Mouse (Mus musculus): ENCODE data around the gene Wwox.

Gene Wwox

DNA sequence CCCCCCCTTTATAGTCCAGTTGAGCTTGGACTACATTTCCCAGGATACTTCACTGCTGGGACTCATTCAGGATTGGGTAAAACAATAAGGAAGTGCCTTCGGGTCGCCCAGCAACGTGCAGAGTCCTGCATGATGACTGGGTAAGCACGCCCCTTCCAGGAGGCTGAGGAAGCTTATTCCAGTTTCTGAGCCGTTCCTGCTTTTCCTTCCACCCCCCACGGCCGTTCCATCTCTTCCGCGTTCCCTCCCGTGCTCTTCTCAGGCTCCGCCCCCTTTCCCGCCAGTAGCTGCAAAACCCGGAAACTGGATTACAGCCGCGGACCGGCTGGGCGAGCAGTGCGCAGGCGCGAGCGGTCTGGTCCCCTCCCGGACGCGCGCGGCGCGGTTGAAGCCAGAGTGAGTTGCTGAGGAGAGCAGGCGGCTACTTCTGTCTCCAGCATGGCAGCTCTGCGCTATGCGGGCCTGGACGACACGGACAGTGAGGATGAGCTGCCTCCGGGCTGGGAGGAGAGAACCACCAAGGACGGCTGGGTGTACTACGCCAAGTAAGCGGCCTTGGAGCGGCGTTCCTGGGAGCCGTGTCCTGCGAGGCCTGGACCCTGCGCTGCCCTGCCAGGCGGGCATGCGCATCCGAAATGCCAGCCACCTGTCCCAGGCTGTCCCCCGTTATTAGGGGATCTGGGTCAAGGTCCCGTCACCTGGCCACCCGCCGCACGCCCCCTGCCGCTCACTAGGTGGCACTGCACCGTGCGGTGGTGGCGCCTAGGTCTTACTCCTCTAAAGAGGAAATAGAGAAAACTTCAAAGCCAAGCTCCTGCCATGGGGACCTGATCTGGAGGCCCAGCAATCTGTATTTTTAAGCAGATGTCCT is at the start of gene Wwox:
Wwox (plus strand) TSS at position 322 of the 871 bp plus-strand sequence.
- peak; percentile 99 to 100 for DNase-seq

DNA sequence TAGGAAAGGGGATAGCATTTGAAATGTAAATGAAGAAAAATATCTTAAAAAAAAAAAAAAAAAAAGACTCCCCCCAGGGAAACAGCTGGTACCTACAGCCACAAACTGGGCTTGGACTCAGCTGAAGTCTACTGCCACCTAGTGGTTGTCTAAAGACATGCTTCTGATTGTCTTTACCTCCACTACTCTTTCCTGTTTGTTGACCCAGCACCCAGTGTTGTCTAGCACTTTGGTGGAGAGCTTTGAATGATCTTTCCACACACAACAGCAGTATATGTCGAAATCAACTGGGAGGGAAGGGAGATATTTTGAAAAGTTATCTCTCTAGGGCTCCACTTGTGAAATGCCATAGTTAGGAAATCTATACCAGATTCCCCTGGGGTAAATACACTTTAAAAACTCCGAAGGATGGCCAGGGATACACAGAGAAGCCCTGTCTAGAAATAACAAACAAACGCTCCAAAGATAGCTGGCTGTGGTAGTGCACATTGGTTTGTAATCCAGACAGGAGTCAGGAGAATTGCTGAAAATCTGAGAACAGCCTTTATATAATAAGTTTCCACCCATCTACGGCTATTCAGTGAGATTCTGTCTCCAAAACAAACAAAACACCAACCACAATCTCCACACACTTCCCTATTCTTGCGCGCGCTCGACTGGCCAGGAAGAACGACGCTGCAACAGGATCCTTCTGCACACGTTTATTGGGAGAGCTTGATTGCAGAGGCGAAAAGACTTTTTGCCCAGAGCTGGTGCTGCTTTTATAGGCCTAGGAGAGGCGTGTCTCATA is 48.8 kb upstream of the Wwox start:
- no peak for DNase-seq

DNA sequence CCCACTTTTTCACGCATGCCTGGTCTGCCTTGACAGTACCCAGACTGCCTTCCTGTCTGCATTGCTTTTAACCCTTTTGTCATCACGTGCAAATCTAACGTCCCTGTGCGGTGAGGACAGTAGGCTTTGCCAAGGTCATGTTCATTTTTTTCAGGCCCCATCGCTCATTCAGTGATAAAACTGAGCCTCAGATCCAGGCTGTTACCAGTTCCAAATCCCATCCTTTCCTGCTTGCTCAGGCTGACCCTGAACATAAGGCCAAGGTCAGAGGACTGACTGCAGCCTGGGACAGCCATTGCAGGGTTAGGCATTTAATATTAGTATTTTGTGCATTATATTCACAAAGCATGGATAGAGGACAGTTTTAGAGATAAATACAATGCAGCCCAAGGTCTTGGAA is 41.1 kb upstream of the Wwox start:
- DNase-seq, result no peak

DNA sequence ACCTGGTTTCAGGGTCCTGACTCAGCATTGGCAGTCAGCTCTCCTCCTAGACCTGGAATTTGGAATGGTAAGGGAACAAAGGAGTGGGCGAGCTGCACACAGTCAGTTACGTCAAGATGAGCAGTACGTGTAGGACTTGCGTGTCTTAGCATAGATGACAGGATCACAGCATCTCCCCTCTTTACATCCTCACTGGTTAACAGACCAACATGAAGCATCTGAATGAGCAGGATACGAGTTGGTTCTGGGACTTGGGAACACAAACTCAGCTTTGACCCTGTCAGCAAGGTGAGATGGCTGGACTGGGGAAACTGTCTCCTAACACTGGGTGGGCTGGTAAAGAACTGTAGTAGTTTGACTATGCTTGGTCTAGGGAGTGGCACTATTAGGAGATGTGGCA is 40.2 kb upstream of the Wwox start:
- DNase-seq, result no peak

DNA sequence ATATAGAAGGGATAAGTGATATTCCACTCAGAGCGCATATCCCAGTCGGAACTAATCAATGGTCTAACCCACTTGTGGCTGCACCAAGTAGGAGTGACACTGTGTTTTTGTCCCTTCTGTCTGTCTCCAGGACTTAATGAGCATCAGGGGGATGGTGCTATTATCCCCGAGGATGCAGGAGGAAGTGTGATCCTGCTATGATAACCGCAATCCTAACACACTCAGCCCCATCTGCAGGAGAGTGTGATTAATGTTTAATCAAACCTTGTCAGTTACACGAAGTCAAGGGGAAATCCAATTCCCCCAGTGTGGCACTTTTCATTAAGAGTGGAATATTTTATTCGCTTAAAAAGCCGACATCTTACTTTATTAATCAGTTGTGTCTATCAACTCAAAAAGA is 37.8 kb upstream of the Wwox start:
- no peak for DNase-seq

DNA sequence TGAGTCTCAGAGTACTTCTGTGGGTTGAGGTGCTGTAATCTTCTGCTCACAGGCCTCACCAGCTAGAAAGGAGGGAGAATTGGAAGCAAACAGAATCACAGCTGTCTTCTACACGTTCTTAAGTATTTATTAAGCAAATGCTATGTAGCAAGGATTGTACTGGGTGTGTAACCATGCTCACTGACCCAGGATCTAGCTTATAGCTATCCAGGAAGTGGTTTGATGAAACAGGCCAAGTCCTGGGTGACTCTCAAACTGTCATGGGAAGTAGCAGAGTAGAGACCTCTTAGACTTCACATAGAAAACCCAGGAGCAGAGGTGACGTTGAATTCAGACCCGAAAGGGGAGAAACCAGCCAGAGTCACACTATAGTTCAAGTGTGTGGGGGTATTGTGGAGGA is 28.0 kb upstream of the Wwox start:
- no peak for DNase-seq

DNA sequence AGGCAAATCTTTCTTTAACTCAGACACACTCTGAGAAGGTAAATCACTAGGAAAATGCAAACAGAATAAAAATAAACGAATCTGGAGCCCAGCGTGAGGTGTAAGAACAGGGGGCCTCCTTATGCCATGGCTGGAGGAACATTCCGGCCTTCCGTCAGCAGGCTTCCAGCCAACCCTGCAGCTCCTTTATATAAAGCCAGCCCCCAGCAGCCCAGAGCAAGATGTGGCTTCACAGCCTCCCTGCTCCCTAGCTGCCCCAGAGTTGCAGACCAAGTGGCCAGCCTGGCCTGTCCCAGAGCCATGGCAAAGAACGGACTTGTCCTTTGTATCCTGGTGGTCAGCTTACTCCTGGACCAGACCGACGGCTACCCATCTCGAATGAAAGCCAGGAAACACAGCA is 21.7 kb upstream of the Wwox start, which contains the start of gene Clec3a:
Clec3a (plus strand) TSS at position 301 of the 400 bp plus-strand sequence.
- no peak for DNase-seq

DNA sequence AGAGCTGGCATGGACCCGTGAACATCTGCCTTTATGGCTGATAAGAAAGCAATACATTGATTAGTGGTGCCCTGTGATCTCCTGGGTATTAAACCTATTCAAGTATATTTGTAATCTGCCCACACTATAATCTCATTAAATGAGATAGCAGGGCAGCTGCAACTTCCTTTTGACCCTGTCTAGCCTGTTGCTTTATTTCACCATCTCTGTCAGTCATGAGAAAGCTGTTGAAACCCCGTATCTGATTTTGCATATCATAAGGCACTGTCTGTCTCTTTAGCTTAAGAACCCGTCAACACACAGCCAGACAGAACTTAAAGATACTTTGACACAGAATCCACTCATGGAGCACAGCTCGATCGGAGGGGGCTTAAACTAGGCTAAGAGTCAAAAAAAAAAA is 21.0 kb upstream of the Wwox start:
- DNase-seq, result no peak

DNA sequence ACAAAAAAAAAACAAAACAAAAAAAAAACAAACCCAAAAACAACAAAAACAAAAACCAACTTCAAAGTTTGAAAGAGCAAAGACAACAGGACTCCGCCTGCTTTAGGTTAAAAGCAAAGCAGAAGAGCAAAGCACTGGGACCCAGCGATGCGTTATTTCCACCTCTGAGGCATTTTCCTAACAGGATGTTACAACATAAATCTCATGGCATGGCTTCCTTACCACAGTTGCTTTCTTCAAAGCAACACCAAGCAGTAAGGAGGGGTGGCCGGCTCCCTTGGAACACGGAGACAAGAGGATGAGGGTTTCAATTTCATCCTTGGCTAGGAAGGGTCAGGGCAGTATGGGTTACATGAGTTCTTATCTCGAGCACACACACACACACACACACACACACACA is 20.6 kb upstream of the Wwox start:
- DNase-seq, result no peak

DNA sequence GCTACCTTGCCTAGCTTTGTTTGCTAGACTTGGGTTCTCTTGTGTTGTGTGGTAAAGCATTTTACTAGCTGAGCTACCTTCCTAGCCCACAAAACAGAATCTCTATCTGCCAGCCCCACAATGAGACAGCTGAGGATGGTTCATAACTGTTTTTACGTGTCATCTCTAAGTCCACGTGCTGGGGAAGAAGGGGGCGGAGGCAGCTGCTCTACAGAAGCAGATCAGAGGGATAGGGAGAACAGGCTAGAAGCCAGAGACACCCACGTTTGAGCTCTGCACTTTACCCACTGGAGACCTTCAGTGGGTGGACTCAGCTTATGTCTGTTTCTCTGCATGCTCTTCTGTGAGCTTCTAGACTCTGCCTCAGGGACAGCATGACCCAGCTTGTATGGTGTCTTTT is 17.9 kb upstream of the Wwox start:
- no peak for DNase-seq

DNA sequence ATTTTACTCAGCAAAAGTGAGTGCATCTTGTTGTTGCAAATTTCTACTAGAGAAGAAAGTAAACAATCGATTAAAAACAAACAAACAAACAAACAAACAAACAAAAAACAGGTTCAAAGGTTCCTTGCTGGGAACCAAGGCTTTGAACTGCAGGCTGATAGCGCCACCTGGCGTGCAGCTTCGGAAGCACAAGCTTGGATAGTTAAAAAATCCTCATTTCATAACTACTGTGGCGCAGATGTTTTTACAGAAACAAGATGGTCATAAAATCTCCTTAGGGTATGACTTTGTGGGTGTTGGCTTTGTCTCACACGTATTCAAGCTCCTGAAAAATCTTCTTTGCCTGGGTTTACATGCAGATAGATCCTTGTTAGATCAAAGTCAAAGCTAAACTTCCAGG is 1.2 kb upstream of the Wwox start:
- peak in 1 of 2 experiments; percentile 47 for DNase-seq

DNA sequence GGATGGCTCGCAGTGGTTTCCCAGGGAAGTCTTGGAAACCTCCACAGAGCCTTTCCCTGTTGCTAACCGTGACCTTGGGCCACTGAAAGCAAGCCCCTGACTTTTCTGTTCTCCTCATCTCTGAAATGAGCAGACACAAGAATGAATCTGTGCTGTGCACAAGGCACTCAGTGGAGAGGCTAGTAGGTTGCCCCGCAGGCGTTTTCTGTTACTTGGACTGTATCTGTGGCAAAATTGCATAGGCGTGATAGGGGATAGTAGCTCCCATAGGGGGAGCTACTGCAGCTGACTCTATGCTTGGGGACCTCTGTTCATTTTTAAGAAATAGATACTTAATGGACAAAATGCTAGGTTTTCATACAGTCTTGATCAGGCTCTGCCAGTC is 742 bp downstream of the Wwox start:
- no peak for DNase-seq

DNA sequence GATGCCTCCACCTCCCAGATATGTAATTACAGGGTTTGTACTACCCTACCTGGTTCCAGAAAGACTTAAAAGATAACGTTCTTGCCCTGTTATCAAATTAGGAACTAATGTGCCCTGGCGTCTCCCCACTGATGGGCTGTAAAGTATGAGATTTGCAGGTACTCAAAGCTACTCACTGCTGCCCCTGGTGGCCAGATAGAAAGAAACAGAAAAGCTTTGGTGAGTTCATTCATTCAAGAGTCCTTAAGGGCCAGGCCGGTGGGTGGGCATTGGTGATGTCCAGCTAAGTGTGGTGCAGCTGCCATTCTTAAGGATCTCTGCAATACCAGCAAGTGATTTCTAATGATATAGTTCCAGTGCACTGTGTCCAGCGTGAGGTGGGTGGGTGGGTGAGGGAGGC is 2.2 kb downstream of the Wwox start:
- DNase-seq, result peak in 1 of 2 experiments; percentile 50

DNA sequence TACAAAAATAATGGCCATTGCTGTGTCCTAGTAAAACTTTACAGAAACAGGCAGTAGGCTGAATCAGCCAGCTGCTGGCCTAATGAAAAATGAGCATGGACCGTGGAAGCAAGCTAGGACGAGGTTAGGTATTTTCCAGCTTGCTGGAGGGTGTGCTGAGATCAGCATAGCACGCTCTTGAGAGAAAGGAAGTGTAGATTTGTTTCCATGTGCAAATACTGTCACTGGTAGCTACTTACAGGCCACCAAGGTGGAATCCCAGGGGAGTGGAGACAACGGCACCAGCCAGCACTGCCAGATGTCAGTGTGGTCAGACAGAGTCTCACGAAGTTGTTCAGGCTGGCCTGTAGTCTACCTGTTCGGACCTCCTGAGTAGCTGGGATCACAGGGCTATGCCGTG is 7.4 kb downstream of the Wwox start:
- DNase-seq, result no peak

DNA sequence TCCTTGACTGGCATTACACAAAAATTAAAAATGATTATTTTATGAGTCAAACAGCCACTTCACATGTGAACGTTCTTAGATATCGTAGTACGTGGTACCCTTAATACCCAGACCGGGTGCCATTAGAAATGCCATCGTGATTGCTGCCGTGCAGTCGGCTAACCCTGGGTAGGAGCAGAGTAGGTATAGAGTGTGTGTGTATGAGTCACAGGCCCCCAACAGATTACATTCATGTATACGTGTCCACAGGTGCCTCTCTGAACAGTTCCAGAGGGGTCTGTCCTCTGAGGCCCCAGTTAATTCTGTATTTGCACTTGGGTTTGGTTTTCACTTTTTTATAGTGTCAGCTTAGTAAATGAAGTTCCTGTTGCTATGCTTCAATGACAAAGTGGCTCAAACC is 12.8 kb downstream of the Wwox start:
- no peak for DNase-seq

DNA sequence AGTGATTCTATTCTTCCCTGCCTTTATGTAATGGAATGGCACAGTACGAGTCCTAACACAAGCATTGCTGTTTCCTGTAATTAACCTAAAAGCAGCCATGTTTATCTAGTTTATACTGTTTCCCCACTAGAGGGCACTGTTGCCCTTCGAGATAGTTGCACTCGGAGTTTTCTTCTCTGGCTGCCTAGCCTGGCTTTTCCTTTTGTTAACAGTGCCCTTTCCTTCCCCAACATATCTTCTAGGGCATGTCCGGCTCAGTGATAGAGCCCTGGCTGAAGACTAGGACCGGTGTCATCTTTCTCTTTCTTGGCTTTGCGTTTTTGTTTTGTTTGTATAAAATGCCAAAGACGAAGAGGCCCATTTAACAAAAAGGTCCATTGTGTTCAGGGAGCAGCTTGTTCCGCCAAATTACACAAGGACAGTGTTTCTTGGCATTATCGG is 13.3 kb downstream of the Wwox start:
- peak in 1 of 2 experiments; percentile 38 for DNase-seq

DNA sequence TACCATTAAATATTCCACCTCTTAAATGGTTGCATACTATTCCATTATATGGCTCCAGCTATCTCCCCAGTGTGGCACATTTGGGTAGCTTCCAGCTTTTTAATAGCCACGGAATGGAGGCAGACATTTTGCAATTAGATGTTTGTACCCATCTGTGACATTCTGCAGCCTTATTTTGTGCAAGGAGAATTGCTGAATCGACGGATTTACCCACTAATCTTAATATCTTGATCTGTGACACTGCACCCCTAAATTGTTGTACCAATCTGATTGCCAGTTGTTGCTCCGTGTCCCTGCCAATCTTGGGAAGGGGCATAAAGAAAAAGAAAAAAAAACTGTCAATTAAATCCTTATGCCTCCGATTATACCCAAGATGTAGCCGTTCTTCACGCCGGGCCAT is 15.8 kb downstream of the Wwox start:
- no peak for DNase-seq

DNA sequence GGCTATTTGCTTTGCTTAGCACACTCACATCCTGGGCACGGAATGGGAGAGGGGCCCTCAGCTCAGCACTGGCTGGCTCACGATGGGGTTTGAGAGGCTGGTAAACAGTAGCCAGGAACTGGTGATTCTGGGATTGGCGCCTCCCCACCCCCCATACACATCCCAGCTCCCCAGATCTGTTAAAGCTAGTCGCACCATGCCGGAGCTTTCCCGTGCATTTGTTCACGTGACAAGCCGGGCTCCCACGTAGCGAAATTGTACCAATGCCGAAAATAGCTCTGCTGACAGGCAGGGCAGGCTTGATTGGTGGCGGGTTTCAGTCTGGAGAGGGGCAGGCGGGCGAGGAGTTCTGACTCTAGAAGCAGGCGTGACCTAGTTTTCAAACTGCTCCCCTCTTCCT is 16.5 kb downstream of the Wwox start:
- DNase-seq, result no peak

DNA sequence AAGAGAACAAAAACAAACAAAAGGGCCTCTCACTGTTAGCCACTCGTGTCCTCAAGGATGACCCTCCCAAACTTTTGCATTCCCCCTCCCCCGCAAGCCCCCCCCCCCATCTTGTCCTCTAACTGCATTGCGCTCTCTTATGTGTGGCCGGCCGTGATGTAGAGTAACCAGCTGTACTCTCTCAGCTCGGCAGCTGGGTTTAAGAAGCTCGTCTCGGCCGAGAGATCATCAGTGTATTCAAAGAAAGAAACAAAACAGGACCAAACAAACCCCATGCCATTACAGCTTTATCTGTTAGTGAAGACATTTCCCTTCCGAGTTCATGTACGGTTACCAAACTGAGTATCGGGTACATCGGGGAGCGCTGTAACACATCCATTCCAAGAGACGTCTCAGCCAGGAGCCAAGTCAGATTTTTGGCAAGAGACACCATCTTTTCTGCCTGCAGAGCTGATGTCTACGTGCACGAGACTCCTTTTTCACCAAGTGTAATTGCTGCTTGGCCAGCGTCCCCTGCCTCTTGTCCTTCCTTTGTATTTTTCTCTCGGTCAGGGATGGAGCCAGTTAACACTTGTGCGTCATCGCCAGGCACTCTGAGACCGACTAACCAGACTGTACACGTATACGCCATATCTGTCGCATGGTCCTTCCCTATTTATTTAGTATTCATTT is 18.8 kb downstream of the Wwox start:
- DNase-seq, result no peak

DNA sequence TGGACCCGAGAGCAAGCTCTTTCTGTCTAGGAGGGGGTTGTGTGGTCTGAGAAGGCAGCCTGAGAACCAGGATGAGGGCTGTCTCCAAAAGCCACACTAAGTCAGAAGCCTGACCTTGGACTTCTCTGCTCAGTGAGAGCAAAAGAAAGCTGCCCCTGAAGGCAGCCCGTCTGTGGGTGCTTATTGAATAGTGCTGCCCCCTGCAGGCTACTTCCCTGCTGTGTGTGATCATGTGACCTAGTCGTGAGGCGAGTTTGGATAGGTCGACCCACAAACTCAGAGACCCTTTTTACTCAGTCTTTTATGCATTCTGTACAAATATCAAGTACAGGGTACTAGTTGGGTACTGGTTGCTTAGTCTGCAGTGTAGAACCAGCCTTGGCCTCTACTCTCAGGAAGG is 21.1 kb downstream of the Wwox start:
- peak in 1 of 2 experiments; percentile 16 for DNase-seq

DNA sequence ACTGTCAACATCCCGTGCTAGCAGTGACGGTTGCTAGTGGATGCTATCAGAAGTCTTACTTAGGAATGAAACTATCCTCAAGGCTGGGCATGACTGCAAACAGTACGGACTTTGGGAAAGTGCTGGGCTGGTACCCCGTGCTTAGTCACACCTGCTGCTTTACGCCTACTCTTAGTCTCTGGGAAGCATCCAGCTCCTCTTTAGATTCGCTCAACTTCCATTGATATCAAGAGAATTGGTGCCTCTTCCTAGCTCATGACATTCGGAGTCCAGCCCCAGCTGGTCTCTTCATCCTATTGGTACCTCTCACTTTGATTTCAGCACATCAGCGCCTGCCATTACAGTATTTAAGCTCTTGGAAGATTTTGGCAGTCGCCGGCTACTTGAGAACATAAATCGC is 23.1 kb downstream of the Wwox start:
- DNase-seq, result no peak

DNA sequence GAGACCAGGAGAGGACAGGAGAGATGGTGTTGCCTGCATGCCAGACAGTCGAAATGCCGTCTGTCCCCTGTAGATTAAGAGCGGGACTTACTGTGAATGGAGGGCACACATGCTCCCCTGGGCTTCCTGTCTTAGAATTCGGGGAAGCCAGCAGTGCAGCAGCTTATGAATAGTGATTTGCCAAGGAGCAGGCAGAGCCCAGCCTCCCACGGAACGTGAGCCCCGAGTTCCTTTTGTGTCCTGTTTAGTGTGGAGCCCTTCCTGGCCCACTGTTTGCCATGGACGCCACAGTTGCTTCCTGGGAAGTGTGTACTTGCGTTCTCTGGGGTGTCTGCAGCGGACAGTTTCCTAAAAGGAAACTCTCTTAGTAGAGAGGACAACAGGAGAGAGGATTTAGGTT is 23.9 kb downstream of the Wwox start:
- no peak for DNase-seq

DNA sequence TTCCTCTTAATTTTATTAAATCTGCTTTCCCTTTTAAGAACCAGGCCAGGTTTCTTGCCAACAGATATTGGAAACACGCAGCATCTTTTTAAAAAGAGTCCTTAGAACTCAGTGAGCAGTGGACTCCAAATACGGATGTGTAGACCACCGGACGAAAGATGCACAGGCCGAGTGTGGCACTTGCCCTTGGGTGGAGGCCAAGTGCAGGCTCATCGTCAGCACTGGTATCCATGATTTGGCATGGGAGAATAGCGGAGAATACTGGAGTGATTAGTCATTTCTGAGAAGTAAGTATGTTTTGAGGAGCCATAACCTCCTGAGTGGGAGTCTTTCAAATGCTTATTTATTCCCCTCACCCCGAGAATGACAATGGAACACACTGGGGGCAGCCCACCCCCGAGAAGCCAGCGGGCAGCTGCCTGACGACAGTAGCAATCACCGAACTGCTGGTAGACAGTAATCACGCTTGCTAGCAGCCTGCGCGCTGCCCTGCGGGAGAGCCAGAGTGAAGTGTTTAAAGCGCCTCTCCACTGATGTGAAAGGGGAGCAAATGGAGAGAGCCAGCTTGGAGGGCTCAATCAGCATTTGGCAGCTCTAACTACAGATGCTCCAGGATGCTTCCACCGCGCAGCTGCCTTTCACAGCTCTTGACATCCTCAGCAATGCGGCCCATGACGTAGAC is 29.2 kb downstream of the Wwox start:
- no peak for DNase-seq

All from spleen, adult 18-20 months (tissue).